ENCODE assay signal across 16 mouse cellular contexts in the genomic region with DNA sequence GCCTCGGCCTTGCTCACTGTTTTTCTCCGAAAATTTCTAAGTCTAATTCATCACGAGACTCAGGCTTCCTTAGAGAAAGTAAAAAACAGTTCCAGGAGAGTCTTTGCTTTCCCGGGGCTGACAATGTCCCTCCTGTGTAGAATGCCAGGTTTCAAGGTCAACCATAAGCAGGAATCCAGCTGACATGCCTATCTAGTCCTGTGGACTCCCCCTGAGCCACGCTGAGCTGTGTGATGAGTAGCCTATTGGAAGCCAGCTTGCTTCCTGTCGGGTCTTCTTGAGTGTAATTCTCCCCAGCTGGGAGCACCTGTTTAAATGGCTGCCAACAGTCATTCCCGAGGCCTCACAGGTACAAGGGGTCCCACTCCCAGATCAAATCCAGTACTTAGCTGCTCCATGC. TPM values are rescaled to one million over a fixed set of nuclear protein-coding genes. Genes with fewer than 3 reads are reported as not detected.
DNase-seq lines count a peak whose midpoint lies in the region; ATAC-seq and TF ChIP-seq lines count a peak whose summit lies in the region.
"Had no signal": no experiment of that assay in that cellular context is flagged by ENCODE, and none has a peak within 500 bp of the region (broad histone marks: within the 10 kb centered on the region; RNA-seq: fewer than 3 reads in every experiment).

No protein-coding gene starts in this region.

- no peak for ATAC-seq in heart, embryonic 11.5 days (replicated peaks; ENCODE audit: insufficient number of reproducible peaks, low FRiP score, low TSS enrichment)
- peak; percentile 35; the same call in 1 of the 2 replicates for ATAC-seq in hindbrain, embryonic 14.5 days (ENCODE audit: low FRiP score)
- no peak; the same call in 1 of the 2 replicates for ATAC-seq in hindbrain, postnatal 0 days
- no peak for ATAC-seq in megakaryocyte progenitor cell, adult 5-6 weeks (replicated peaks; ENCODE audit: poor library complexity)
- ATAC-seq: intestine, postnatal 0 days had no signal

- DNase-seq in heart, adult 11 months: no peak
- no peak for DNase-seq in hindbrain, embryonic 14.5 days (ENCODE audit: low spot score)
- DNase-seq in hindbrain, postnatal 0 days (ENCODE audit: low spot score): no peak
- peak; percentile 55 for DNase-seq in ES-CJ7 (ENCODE audit: low read depth, low spot score)
- DNase-seq in ZHBTc4 (ENCODE audit: low read depth, low spot score): peak; percentile 66
- DNase-seq: adrenal gland, adult 8-10 months; cerebellum, adult 11 months; cerebellum, postnatal 25 days; left cerebral cortex, postnatal 4 days; thymus, postnatal 36 days had no signal

- no peaks in the 10 kb centered on the region for H3K27me3 ChIP-seq in heart, embryonic 11.5 days (ENCODE audit: control insufficient read depth, insufficient read depth, low read length)
- no peaks in the 10 kb centered on the region for H3K27me3 ChIP-seq in hindbrain, embryonic 14.5 days (ENCODE audit: control insufficient read depth, insufficient read depth, low read length)
- no peaks in the 10 kb centered on the region for H3K27me3 ChIP-seq in hindbrain, postnatal 0 days (ENCODE audit: insufficient read depth, low read length)
- H3K27me3 ChIP-seq: hindbrain, embryonic 13.5 days had no signal

- H3K4me3 ChIP-seq in heart, embryonic 11.5 days (ENCODE audit: low read depth, low read length): no peak overlapping the region
- no peak overlapping the region for H3K4me3 ChIP-seq in hindbrain, embryonic 14.5 days (replicated peaks; ENCODE audit: low read length)
- no peak overlapping the region for H3K4me3 ChIP-seq in hindbrain, postnatal 0 days (ENCODE audit: low read length)
- H3K4me3 ChIP-seq: embryonic facial prominence, embryonic 10.5 days; hindbrain, embryonic 13.5 days had no signal

- H3K36me3 ChIP-seq in heart, embryonic 11.5 days (ENCODE audit: control insufficient read depth, insufficient read depth, low read length): no peaks in the 10 kb centered on the region
- H3K36me3 ChIP-seq in hindbrain, embryonic 14.5 days (replicated peaks; ENCODE audit: control insufficient read depth, insufficient read depth): no peaks in the 10 kb centered on the region
- no peaks in the 10 kb centered on the region for H3K36me3 ChIP-seq in hindbrain, postnatal 0 days (ENCODE audit: insufficient read depth, low read length)
- H3K36me3 ChIP-seq: embryonic facial prominence, embryonic 10.5 days; hindbrain, embryonic 13.5 days had no signal

- peaks cover 37% of the 10 kb centered on the region for H3K4me1 ChIP-seq in heart, embryonic 11.5 days (ENCODE audit: control insufficient read depth, insufficient read depth, low read length)
- peaks cover 7% of the 10 kb centered on the region; the same call in 1 of the 2 replicates for H3K4me1 ChIP-seq in hindbrain, embryonic 14.5 days (replicated peaks; ENCODE audit: control insufficient read depth, insufficient read depth, low read length)
- peaks cover 13% of the 10 kb centered on the region; the same call in 1 of the 2 replicates for H3K4me1 ChIP-seq in hindbrain, postnatal 0 days (ENCODE audit: insufficient read depth, low read length)

- no peak overlapping the region for H3K9ac ChIP-seq in heart, embryonic 11.5 days (ENCODE audit: low read depth, low read length)
- H3K9ac ChIP-seq in hindbrain, embryonic 14.5 days: no peak overlapping the region
- H3K9ac ChIP-seq in hindbrain, postnatal 0 days (replicated peaks; ENCODE audit: low read length): no peak overlapping the region
- H3K9ac ChIP-seq: hindbrain, embryonic 13.5 days had no signal

- H3K9me3 ChIP-seq in heart, embryonic 11.5 days (replicated peaks; ENCODE audit: control insufficient read depth, low read length): no peaks in the 10 kb centered on the region
- H3K9me3 ChIP-seq in hindbrain, embryonic 14.5 days (ENCODE audit: control insufficient read depth, low read length): no peaks in the 10 kb centered on the region
- no peaks in the 10 kb centered on the region for H3K9me3 ChIP-seq in hindbrain, postnatal 0 days (ENCODE audit: low read length)
- H3K9me3 ChIP-seq: embryonic facial prominence, embryonic 10.5 days; hindbrain, embryonic 13.5 days had no signal

- 55% methylated on average over 7 of the region's 7 CpGs for WGBS in heart, embryonic 11.5 days (ENCODE audit: insufficient replicate concordance)
- WGBS in hindbrain, embryonic 14.5 days: 65% methylated on average over 7 of the region's 7 CpGs
- WGBS in hindbrain, postnatal 0 days: 53% methylated on average over 7 of the region's 7 CpGs

- peak overlapping the region; percentile 37 for H3K27ac ChIP-seq in heart, embryonic 11.5 days (ENCODE audit: low read depth, low read length)
- no peak overlapping the region for H3K27ac ChIP-seq in hindbrain, embryonic 14.5 days
- no peak overlapping the region for H3K27ac ChIP-seq in hindbrain, postnatal 0 days
- H3K27ac ChIP-seq: embryonic facial prominence, embryonic 10.5 days; hindbrain, embryonic 13.5 days had no signal

- H3K4me2 ChIP-seq in heart, embryonic 11.5 days: no peak overlapping the region
- H3K4me2 ChIP-seq in hindbrain, embryonic 14.5 days (replicated peaks): no peak overlapping the region
- H3K4me2 ChIP-seq in hindbrain, postnatal 0 days (ENCODE audit: low read depth, low read length): no peak overlapping the region
- H3K4me2 ChIP-seq: hindbrain, embryonic 13.5 days had no signal

- no peak for TF ChIP-seq CTCF in hindbrain, postnatal 0 days (IDR thresholded peaks at IDR 0.05; ENCODE audit: low read depth)

RNA-seq across cellular contexts. Expression of a gene that starts 34.2 kb away (rescaled TPM):
- 35.6 and 46.7 TPM in 2 replicates for polyA plus RNA-seq in heart, embryonic 11.5 days (2014; fragmentation: Nextera tagmentation; extraction: Ambion mirVana)
- polyA plus RNA-seq in hindbrain, embryonic 14.5 days (2014; fragmentation: Nextera tagmentation; extraction: Ambion mirVana): 6.9 and 8.4 TPM in 2 replicates
- 22.3 and 29.8 TPM in 2 replicates for total RNA-seq in hindbrain, postnatal 0 days (2014; rRNA removed)
- polyA plus RNA-seq in hindbrain, postnatal 0 days (2015; fragmentation: Nextera tagmentation; extraction: Ambion mirVana): 3.8 and 4.7 TPM in 2 replicates
- not detected in 2 replicates for total RNA-seq in megakaryocyte progenitor cell, adult 5-6 weeks (2015)
- total RNA-seq in megakaryocyte progenitor cell, adult 5-6 weeks (2017): not detected in 2 replicates
- polyA plus RNA-seq: liver, adult 2 months had no signal

Comparison
In these comparisons a context has a peak if more than half of its experiments do, and no peak if none do; other contexts are left out.
1. DNase-seq: peak in ES-CJ7 (single experiment) and ZHBTc4 (single experiment); none in heart, adult 11 months (single experiment), hindbrain, embryonic 14.5 days (single experiment) and hindbrain, postnatal 0 days (single experiment).